In the genomic region with DNA sequence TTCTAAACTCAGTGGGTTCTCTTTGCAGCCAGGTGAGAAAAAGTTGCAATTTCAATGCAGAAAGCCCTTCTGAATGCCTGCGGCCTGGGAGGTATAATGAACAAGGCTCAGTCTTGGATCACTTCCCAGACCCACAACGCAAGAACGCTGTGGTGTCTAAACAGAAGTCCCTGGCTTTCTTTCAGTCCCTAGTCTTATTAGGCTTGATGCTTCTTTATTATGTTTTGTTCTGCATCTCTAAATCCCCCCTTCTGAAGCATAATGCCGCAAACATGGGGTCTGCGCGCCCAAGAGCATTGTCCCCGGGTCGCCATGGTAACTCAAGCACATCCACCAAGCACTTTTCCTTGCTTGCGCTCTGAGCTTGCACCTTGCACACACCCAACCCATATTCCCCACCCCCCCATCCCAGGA, we compare ENCODE assay signal across 8 mouse cellular contexts.
DNase-seq lines count a peak whose midpoint lies in the region; ATAC-seq and TF ChIP-seq lines count a peak whose summit lies in the region.

No protein-coding gene starts in this region.

- peak; percentile 45 for DNase-seq in kidney, adult 2 months
- DNase-seq in embryo, embryonic 10.5 days (ENCODE audit: low spot score), result peak; percentile 55
- peak; percentile 11 to 70 for DNase-seq in layer of hippocampus, adult 18-20 months (ENCODE audit: low spot score in 2 of 2)
- peak; percentile 75 for DNase-seq in midbrain, embryonic 10.5 days (ENCODE audit: low spot score)
- no peak for DNase-seq in urinary bladder, postnatal 4 days (ENCODE audit: low spot score in 2 of 2)
- no peak for DNase-seq in heart, postnatal 4 days

- no peak for TF ChIP-seq CTCF in kidney, adult 2 months (conservative IDR thresholded peaks at IDR 0.05; ENCODE audit: insufficient read depth, insufficient read length, low read depth, low read length)

- H3K36me3 ChIP-seq in kidney, adult 2 months (ENCODE audit: control insufficient read depth, insufficient read depth, low read length), result no peaks in the 10 kb centered on the region
- H3K36me3 ChIP-seq in kidney, embryonic 16.5 days (ENCODE audit: insufficient read depth, low read length), result no peaks in the 10 kb centered on the region
- H3K36me3 ChIP-seq in midbrain, embryonic 10.5 days, result no peaks in the 10 kb centered on the region

- ATAC-seq in kidney, embryonic 16.5 days (ENCODE audit: low FRiP score, low TSS enrichment), result no peak
- ATAC-seq in megakaryocyte progenitor cell, adult 5-6 weeks (replicated peaks; ENCODE audit: poor library complexity), result no peak

- no peaks in the 10 kb centered on the region for H3K4me1 ChIP-seq in kidney, adult 2 months (ENCODE audit: control insufficient read depth, insufficient read depth, low read length)
- H3K4me1 ChIP-seq in kidney, embryonic 16.5 days (ENCODE audit: insufficient read depth, low read length), result no peaks in the 10 kb centered on the region
- H3K4me1 ChIP-seq in midbrain, embryonic 10.5 days, result peaks cover 31% of the 10 kb centered on the region

- no peaks in the 10 kb centered on the region for H3K27me3 ChIP-seq in kidney, adult 2 months (replicated peaks; ENCODE audit: control insufficient read depth, insufficient read depth, low read length)
- no peaks in the 10 kb centered on the region for H3K27me3 ChIP-seq in kidney, embryonic 16.5 days (ENCODE audit: insufficient read depth, low read length)
- peaks cover 56% of the 10 kb centered on the region for H3K27me3 ChIP-seq in midbrain, embryonic 10.5 days (ENCODE audit: low read depth, poor library complexity, severe bottlenecking)

- no peak overlapping the region for H3K27ac ChIP-seq in kidney, adult 2 months (ENCODE audit: insufficient read depth, low read depth, low read length)
- no peak overlapping the region for H3K27ac ChIP-seq in kidney, embryonic 16.5 days (ENCODE audit: low read length)
- H3K27ac ChIP-seq in midbrain, embryonic 10.5 days (replicated peaks), result 0 out of 2 replicates have a peak overlapping the region, but pooled peaks have one; percentile 63

- H3K9ac ChIP-seq in kidney, embryonic 16.5 days (replicated peaks; ENCODE audit: low read length), result no peak overlapping the region

- H3K4me3 ChIP-seq in kidney, adult 2 months (ENCODE audit: insufficient read depth, low read depth, low read length), result no peak overlapping the region
- no peak overlapping the region for H3K4me3 ChIP-seq in kidney, embryonic 16.5 days (ENCODE audit: low read length)
- peak overlapping the region; percentile 28 for H3K4me3 ChIP-seq in midbrain, embryonic 10.5 days

- 74% methylated on average over 9 of the region's 9 CpGs for whole genome bisulfite sequencing in kidney, adult 2 months
- WGBS in kidney, embryonic 16.5 days, result 84% methylated on average over 9 of the region's 9 CpGs
- 31% methylated on average over 9 of the region's 9 CpGs for WGBS in midbrain, embryonic 10.5 days

- TF ChIP-seq POLR2A in kidney, adult 2 months (IDR thresholded peaks at IDR 0.05; ENCODE audit: low read depth, low read length), result no peak

- H3K9me3 ChIP-seq in kidney, embryonic 16.5 days (ENCODE audit: low read length), result no peaks in the 10 kb centered on the region
- H3K9me3 ChIP-seq in midbrain, embryonic 10.5 days (replicated peaks), result no peaks in the 10 kb centered on the region

- H3K4me2 ChIP-seq in kidney, embryonic 16.5 days (replicated peaks; ENCODE audit: low read depth, low read length), result no peak overlapping the region

Comparison
In these comparisons a context has a peak if more than half of its experiments do, and no peak if none do; other contexts are left out.
1. DNase-seq: peak in kidney, adult 2 months (single experiment), embryo, embryonic 10.5 days (single experiment), layer of hippocampus, adult 18-20 months (2 of 2) and midbrain, embryonic 10.5 days (single experiment); none in urinary bladder, postnatal 4 days (0 of 2) and heart, postnatal 4 days (single experiment).